Mouse (Mus musculus) heart, embryonic 14.5 days (tissue): Measurements from ENCODE around the gene Asf1b. TPM values are rescaled to one million over a fixed set of nuclear protein-coding genes. Genes with fewer than 3 reads are reported as not detected.

Source experiments
- ATAC-seq: fragments of 200-750 bp; cut with Nextera tagmentation; 2 replicates; pipeline ENCODE4 v1.8.0; 2017; ENCODE audit warnings: low read depth, moderate TSS enrichment; ENCODE audit not compliant: insufficient number of reproducible peaks, insufficient read depth, low FRiP score
- H3K27ac ChIP-seq, 2 experiments: fragments of 200-500 bp in 1 of 2; fragments of 300-500 bp in 1 of 2; sonication (generic) in 1 of 2; replicated peaks in 1 of 2; 2 replicates each; pipeline ENCODE4 v1.5.1; 2012 to 2014; ENCODE audit warnings: low read depth in 2 of 2, low read length in 2 of 2, control low read depth in 1 of 2, mild to moderate bottlenecking in 1 of 2, mixed read lengths in 1 of 2; ENCODE audit not compliant: control insufficient read depth in 1 of 2, insufficient read depth in 1 of 2
- H3K27me3 ChIP-seq: fragments of 300-500 bp; sonication (generic); 2 replicates; pipeline ENCODE4 v1.6.1; 2014; ENCODE audit warnings: mild to moderate bottlenecking, low read length, control low read depth; ENCODE audit not compliant: control insufficient read depth, insufficient read depth
- H3K36me3 ChIP-seq: fragments of 300-500 bp; sonication (generic); 2 replicates; pipeline ENCODE4 v1.6.1; 2014; ENCODE audit warnings: mild to moderate bottlenecking, control low read depth, low read length, mixed read lengths; ENCODE audit not compliant: control insufficient read depth, insufficient read depth
- H3K4me1 ChIP-seq, 2 experiments: fragments of 200-500 bp in 1 of 2; fragments of 300-500 bp in 1 of 2; sonication (generic) in 1 of 2; 2 replicates each; pipeline ENCODE4 v1.6.1; 2012 to 2014; ENCODE audit warnings: low read length in 2 of 2, control low read depth in 1 of 2, mixed read lengths in 1 of 2; ENCODE audit not compliant: control insufficient read depth in 2 of 2, insufficient read depth in 2 of 2
- H3K4me2 ChIP-seq: fragments of 300-500 bp; sonication (generic); 2 replicates; pipeline ENCODE4 v1.6.1; 2014; ENCODE audit warnings: mild to moderate bottlenecking, low read length
- H3K4me3 ChIP-seq, 2 experiments: fragments of 200-500 bp in 1 of 2; fragments of 300-500 bp in 1 of 2; sonication (generic) in 1 of 2; 2 replicates each; pipeline ENCODE4 v1.5.1; 2012 to 2014; ENCODE audit warnings: low read length in 2 of 2, mild to moderate bottlenecking in 2 of 2, control low read depth in 1 of 2, low read depth in 1 of 2, moderate library complexity in 1 of 2; ENCODE audit not compliant: control insufficient read depth in 1 of 2, insufficient read depth in 1 of 2
- H3K9ac ChIP-seq: fragments of 300-500 bp; sonication (generic); 2 replicates; pipeline ENCODE4 v1.6.1; 2014; ENCODE audit warnings: mild to moderate bottlenecking, low read length
- H3K9me3 ChIP-seq: fragments of 300-500 bp; sonication (generic); 2 replicates; pipeline ENCODE4 v1.6.1; 2016; ENCODE audit warnings: low read length, control low read depth; ENCODE audit not compliant: control insufficient read depth
- WGBS: fragments of 180-500 bp; shearing (Covaris S2); extraction: QIAGEN DNeasy Blood & Tissue Kit; methylation state at CpG from one replicate; pipeline ENCODE4 v1.1.7; 2014; 5-methylcytosine and 5-hydroxymethylcytosine counted together
- polyA plus RNA-seq: library from polyadenylated mRNA; unstranded; fragments of >200 nt; fragmentation: Nextera tagmentation; extraction: Ambion mirVana; gene quantifications from 2 replicates; pipeline ENCODE4 v1.2.1, GENCODE M21; 2014

Gene Asf1b
- polyA plus RNA-seq, 1 experiment from 2014 or later = 57.2 TPM

GRCm38 (mm10) chr8:83974521-83974920, 19.2 kb downstream of the Asf1b start:
- peaks cover 14% of the 10 kb centered on the region for H3K36me3 ChIP-seq
- ATAC-seq = no peak
- H3K4me2 ChIP-seq = peak overlapping the region; percentile 84
- H3K9ac ChIP-seq = peak overlapping the region; percentile 96
- H3K27me3 ChIP-seq = no peaks in the 10 kb centered on the region
- peaks cover 32 to 59% of the 10 kb centered on the region in 2 experiments for H3K4me1 ChIP-seq
- no peaks in the 10 kb centered on the region for H3K9me3 ChIP-seq
- 46% methylated on average over 4 of the region's 4 CpGs for WGBS
- peak overlapping the region in 1 of 2 experiments; percentile 82; a peak in 2 of 4 replicates for H3K27ac ChIP-seq
- peak overlapping the region; percentile 3 to 96; a peak in 1 of 4 replicates for H3K4me3 ChIP-seq

GRCm38 (mm10) chr8:83976101-83976630, 20.9 kb downstream of the Asf1b start:
- Histone ChIP-seq H3K27ac (no peak overlapping the region), H3K9ac (no peak overlapping the region)
- WGBS = 81% methylated on average over 4 of the region's 4 CpGs

GRCm38 (mm10) chr8:83976779-83977350, 21.6 kb downstream of the Asf1b start:
- Histone ChIP-seq H3K9ac (no peak overlapping the region; the same call in 1 of the 2 replicates), H3K4me2 (no peak overlapping the region)

More at GRCm38 (mm10) chr8:83976101-83976630, 20.9 kb downstream of the Asf1b start:
- H3K4me1 ChIP-seq = peaks cover 43 to 72% of the 10 kb centered on the region in 2 experiments
- H3K27me3 ChIP-seq = no peaks in the 10 kb centered on the region
- no peak for ATAC-seq
- no peak overlapping the region for H3K4me3 ChIP-seq
- H3K4me2 ChIP-seq = no peak overlapping the region
- no peaks in the 10 kb centered on the region for H3K9me3 ChIP-seq
- H3K36me3 ChIP-seq = peaks cover 18% of the 10 kb centered on the region

DNA sequence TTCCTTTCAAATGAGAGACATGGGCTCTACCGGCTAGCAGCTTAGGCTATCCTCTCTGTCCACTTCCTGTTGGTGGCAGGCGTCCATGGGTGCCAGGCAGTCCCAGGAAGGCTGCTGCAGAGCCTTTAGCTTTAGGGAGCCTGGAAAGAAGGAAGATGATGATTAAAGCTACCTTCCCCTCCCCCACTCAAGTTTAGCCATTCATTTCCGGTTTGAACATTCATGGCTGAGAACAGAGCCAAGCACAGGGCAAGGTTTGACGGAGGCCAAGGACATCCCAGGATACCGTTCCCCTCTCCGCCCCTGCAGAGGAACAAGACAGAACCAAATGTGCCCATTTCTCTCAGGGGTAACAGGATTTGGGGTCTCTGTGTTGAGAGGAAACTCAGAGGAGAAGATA, 22.3 kb downstream of the Asf1b start:
- Histone ChIP-seq H3K27me3 (no peaks in the 10 kb centered on the region), H3K4me1 (peaks cover 41 to 68% of the 10 kb centered on the region in 2 experiments), H3K9me3 (no peaks in the 10 kb centered on the region), H3K27ac (peak overlapping the region; percentile 46 to 98; a peak in 3 of 4 replicates), H3K9ac (peak overlapping the region; percentile 22; the same call in 1 of the 2 replicates), H3K36me3 (peaks cover 33% of the 10 kb centered on the region), H3K4me2 (peak overlapping the region; percentile 28), H3K4me3 (no peak overlapping the region)
- no peak for ATAC-seq
- 34% methylated on average over 6 of the region's 6 CpGs for WGBS

More at GRCm38 (mm10) chr8:83976779-83977350, 21.6 kb downstream of the Asf1b start:
- H3K27me3 ChIP-seq = no peaks in the 10 kb centered on the region
- peaks cover 43 to 71% of the 10 kb centered on the region in 2 experiments for H3K4me1 ChIP-seq
- WGBS = 82% methylated on average over 5 of the region's 5 CpGs
- H3K36me3 ChIP-seq = peaks cover 25% of the 10 kb centered on the region
- no peak overlapping the region for H3K4me3 ChIP-seq
- ATAC-seq = no peak
- no peak overlapping the region; a peak in 1 of 4 replicates for H3K27ac ChIP-seq
- no peaks in the 10 kb centered on the region for H3K9me3 ChIP-seq

DNA sequence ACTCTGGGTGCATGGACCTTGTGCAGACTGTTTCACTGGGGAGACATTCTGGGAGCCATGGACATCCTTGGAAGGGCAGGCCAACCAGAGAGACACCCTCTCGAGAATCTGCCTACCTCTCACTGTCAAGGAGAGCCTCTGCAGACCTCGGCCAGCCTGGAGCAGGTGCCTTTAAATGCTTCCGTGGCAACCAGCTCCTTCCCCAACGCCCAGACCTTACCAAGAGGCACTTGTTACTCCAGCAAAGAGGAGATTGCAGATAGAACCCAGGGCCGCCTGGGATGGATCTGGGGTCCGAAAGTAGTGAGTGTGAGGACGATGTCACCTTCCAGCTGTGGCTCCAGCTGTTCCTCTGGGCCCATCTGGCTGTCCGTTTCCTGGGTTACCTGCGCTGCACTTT, 22.9 kb downstream of the Asf1b start:
- no peak for ATAC-seq
- Histone ChIP-seq H3K27ac (peak overlapping the region; percentile 46 to 98; a peak in 3 of 4 replicates), H3K9me3 (no peaks in the 10 kb centered on the region), H3K27me3 (no peaks in the 10 kb centered on the region), H3K4me2 (peak overlapping the region; percentile 28), H3K36me3 (peaks cover 38% of the 10 kb centered on the region), H3K4me1 (peaks cover 41 to 68% of the 10 kb centered on the region in 2 experiments), H3K9ac (peak overlapping the region; percentile 22; the same call in 1 of the 2 replicates), H3K4me3 (no peak overlapping the region)
- 60% methylated on average over 9 of the region's 9 CpGs for WGBS

DNA sequence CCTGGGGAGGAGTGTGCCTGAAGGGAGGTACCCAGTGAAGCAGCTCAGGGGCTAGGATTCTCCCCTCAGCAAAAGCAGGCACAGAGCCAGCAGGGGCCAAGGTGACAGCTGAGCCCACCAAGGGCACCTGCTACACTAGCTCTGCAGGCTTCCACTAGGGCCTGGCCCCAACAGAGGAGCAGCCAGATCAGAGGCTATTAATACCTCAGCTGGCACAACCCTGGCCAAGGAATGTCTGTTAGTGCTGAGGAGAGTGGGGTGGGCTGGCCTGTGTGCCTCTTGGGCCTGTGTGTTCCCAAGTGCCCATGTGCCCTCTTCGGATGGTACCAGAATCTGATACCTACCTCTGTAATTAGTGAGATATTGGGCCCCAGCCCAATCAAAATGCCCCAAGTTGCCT, 24.9 kb downstream of the Asf1b start:
- Histone ChIP-seq H3K4me1 (peaks cover 35 to 54% of the 10 kb centered on the region in 2 experiments), H3K4me3 (no peak overlapping the region; a peak in 1 of 4 replicates), H3K36me3 (peaks cover 58% of the 10 kb centered on the region), H3K9me3 (no peaks in the 10 kb centered on the region), H3K9ac (peak overlapping the region; percentile 62), H3K27ac (peak overlapping the region; percentile 95 to 98), H3K4me2 (peak overlapping the region; percentile 44), H3K27me3 (no peaks in the 10 kb centered on the region)
- ATAC-seq = peak; percentile 88
- 47% methylated on average over 1 of the region's 1 CpGs for WGBS

GRCm38 (mm10) chr8:83980845-83981244, 25.5 kb downstream of the Asf1b start:
- Histone ChIP-seq H3K9me3 (no peaks in the 10 kb centered on the region), H3K27me3 (no peaks in the 10 kb centered on the region), H3K27ac (peak overlapping the region; percentile 95 to 98), H3K9ac (peak overlapping the region; percentile 62), H3K4me1 (peaks cover 35 to 51% of the 10 kb centered on the region in 2 experiments), H3K4me2 (peak overlapping the region; percentile 36), H3K36me3 (peaks cover 64% of the 10 kb centered on the region), H3K4me3 (no peak overlapping the region)
- WGBS = 41% methylated on average over 8 of the region's 8 CpGs
- peak; percentile 58; the same call in 1 of the 2 replicates for ATAC-seq
